Mouse (Mus musculus) liver, postnatal 0 days (tissue): Measurements from ENCODE around the gene Gabpb2.

Experiments used
- CTCF ChIP-seq: sonication (generic); IDR thresholded peaks from 2 replicates; pipeline ENCODE4 v1.5.1; 2016; ENCODE audit warnings: antibody characterized with exemption, low read depth
- EP300 ChIP-seq: IDR thresholded peaks from 2 replicates; pipeline ENCODE4 v1.6.1; 2016; ENCODE audit warnings: antibody characterized with exemption, low read depth, mild to moderate bottlenecking

GRCm38 (mm10) chr3:95230495-95231297, 13.0 kb upstream of the Gabpb2 start:
- no peak for TF ChIP-seq CTCF
- TF ChIP-seq EP300 = no peak
